Mouse (Mus musculus) heart, adult 2 months (tissue): ENCODE results near the gene Hes5.

ENCODE experiments used
- CTCF ChIP-seq: fragments of 200-600 bp; IDR thresholded peaks from 2 replicates; pipeline ENCODE4 v1.8.1; 2022; ENCODE audit warnings: antibody characterized with exemption, mild to moderate bottlenecking, moderate library complexity
- EP300 ChIP-seq: fragments of 200-500 bp; IDR thresholded peaks from 2 replicates; pipeline ENCODE4 v1.6.1; 2011; ENCODE audit warnings: low read depth, low read length, control low read depth; ENCODE audit not compliant: insufficient read depth
- POLR2A ChIP-seq: fragments of 200-500 bp; IDR thresholded peaks from 2 replicates; pipeline ENCODE4 v1.6.1; 2011; ENCODE audit warnings: mild to moderate bottlenecking, low read depth, low read length, control low read depth; ENCODE audit not compliant: insufficient read depth

DNA sequence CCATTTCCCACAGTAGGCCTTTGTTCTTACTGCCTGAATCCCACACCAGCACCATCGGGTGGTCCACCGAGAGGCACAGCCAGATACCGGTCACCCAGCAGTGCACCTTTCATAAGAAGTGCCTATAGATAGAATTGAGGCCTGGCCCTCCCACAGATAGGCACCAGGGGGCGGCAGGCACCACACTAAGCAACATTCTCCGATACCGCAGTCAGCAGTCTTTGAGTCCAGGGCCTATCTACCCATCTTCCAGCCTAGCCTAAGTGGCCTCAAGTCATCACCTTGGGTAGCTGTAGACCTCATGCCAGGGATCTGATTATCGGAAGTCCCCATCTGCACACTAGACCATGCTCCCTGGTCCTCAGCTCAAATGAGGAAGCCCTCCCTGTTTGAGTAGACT is 20.8 kb downstream of the Hes5 start:
- TF ChIP-seq EP300 (0 out of 2 replicates have a peak, but pooled peaks have one; percentile 40), CTCF (peak; percentile 77), POLR2A (peak; percentile 35; the same call in 1 of the 2 replicates)
